Mouse (Mus musculus): ENCODE data around the gene Tbca. TPM values are rescaled to one million over a fixed set of nuclear protein-coding genes. Genes with fewer than 3 reads are reported as not detected.

The Tbca gene
- total RNA-seq (2022), result 100 to 1,000 TPM; 179 to 222 (median 189) TPM

- DNase-seq, result peak; percentile 69
Measured at GRCm38 (mm10) chr13:94788771-94789649, at the start of gene Tbca. Gene Tbca (plus strand): TSS chr13:94788910.

- no peak for DNase-seq
Measured at GRCm38 (mm10) chr13:94745176-94745575, 43.5 kb upstream of the Tbca start.

GRCm38 (mm10) chr13:94765852-94766251 is 22.9 kb upstream of the Tbca start:
- DNase-seq, result no peak

- DNase-seq, result no peak
Measured at GRCm38 (mm10) chr13:94768460-94769154, 20.1 kb upstream of the Tbca start.

- DNase-seq, result no peak
Measured at GRCm38 (mm10) chr13:94769155-94769470, 19.6 kb upstream of the Tbca start.

GRCm38 (mm10) chr13:94786866-94787265 is 1.8 kb upstream of the Tbca start:
- no peak for DNase-seq

- no peak for DNase-seq
Measured at GRCm38 (mm10) chr13:94794689-94795088, 6.0 kb downstream of the Tbca start.

- DNase-seq, result no peak
Measured at GRCm38 (mm10) chr13:94803480-94804057, 14.9 kb downstream of the Tbca start.

GRCm38 (mm10) chr13:94806315-94807179 is 17.8 kb downstream of the Tbca start:
- DNase-seq, result no peak

GRCm38 (mm10) chr13:94808596-94808995 is 19.9 kb downstream of the Tbca start:
- no peak for DNase-seq

- DNase-seq, result no peak
Measured at GRCm38 (mm10) chr13:94809724-94810123, 21.0 kb downstream of the Tbca start.

- no peak for DNase-seq
Measured at GRCm38 (mm10) chr13:94811451-94811850, 22.7 kb downstream of the Tbca start.

- no peak for DNase-seq
Measured at GRCm38 (mm10) chr13:94813770-94814169, 25.1 kb downstream of the Tbca start.

GRCm38 (mm10) chr13:94820516-94820915 is 31.8 kb downstream of the Tbca start:
- no peak for DNase-seq

GRCm38 (mm10) chr13:94820956-94821355 is 32.2 kb downstream of the Tbca start:
- no peak for DNase-seq

GRCm38 (mm10) chr13:94826389-94826788 is 37.7 kb downstream of the Tbca start:
- no peak for DNase-seq

GRCm38 (mm10) chr13:94826986-94827385 is 38.3 kb downstream of the Tbca start:
- no peak for DNase-seq

- DNase-seq, result no peak
Measured at GRCm38 (mm10) chr13:94827847-94828246, 39.1 kb downstream of the Tbca start.

- no peak for DNase-seq
Measured at GRCm38 (mm10) chr13:94838047-94838720, 49.5 kb downstream of the Tbca start.

- DNase-seq, result no peak
Measured at GRCm38 (mm10) chr13:94838756-94839337, 50.1 kb downstream of the Tbca start.

GRCm38 (mm10) chr13:94843236-94843635 is 54.5 kb downstream of the Tbca start:
- no peak for DNase-seq

GRCm38 (mm10) chr13:94847870-94848269 is 59.2 kb downstream of the Tbca start:
- DNase-seq, result no peak

Measured in adrenal gland, adult 8-10 months (tissue).